Mouse (Mus musculus) neural tube, embryonic 14.5 days (tissue): ENCODE data around the gene Zfp622. TPM values are rescaled to one million over a fixed set of nuclear protein-coding genes. Genes with fewer than 3 reads are reported as not detected.
"Not testable (repeated sequence)": the region's sequence is repeated elsewhere in the genome, so short reads cannot be mapped to it uniquely, and the experiment has no call there.

Source experiments
- ATAC-seq: fragments of 200-750 bp; cut with Nextera tagmentation; 2 replicates; pipeline ENCODE4 v1.8.0; 2017; ENCODE audit warnings: low read depth, mild to moderate bottlenecking, moderate TSS enrichment, moderate library complexity
- H3K27ac ChIP-seq: fragments of 300-500 bp; sonication (generic); 2 replicates; pipeline ENCODE4 v1.5.1; 2014; ENCODE audit warnings: low read depth, mild to moderate bottlenecking, control low read depth, low read length, moderate library complexity, mixed read lengths
- H3K27me3 ChIP-seq: fragments of 300-500 bp; sonication (generic); 2 replicates; pipeline ENCODE4 v1.6.1; 2014; ENCODE audit warnings: low read length; ENCODE audit not compliant: control insufficient read depth, insufficient read depth
- H3K36me3 ChIP-seq: fragments of 300-500 bp; sonication (generic); 2 replicates; pipeline ENCODE4 v1.6.1; 2014; ENCODE audit warnings: low read length, mixed read lengths; ENCODE audit not compliant: control insufficient read depth, insufficient read depth
- H3K4me1 ChIP-seq: fragments of 300-500 bp; sonication (generic); 2 replicates; pipeline ENCODE4 v1.6.1; 2014; ENCODE audit warnings: low read length; ENCODE audit not compliant: control insufficient read depth, insufficient read depth
- H3K4me2 ChIP-seq: fragments of 300-500 bp; sonication (generic); 2 replicates; pipeline ENCODE4 v1.6.1; 2014; ENCODE audit warnings: mild to moderate bottlenecking, low read depth, low read length, control low read depth
- H3K4me3 ChIP-seq: fragments of 300-500 bp; sonication (generic); 2 replicates; pipeline ENCODE4 v1.5.1; 2014; ENCODE audit warnings: low read depth, low read length, control low read depth, mixed read lengths
- H3K9ac ChIP-seq: fragments of 300-500 bp; sonication (generic); replicated peaks from 2 replicates; pipeline ENCODE4 v1.6.1; 2014; ENCODE audit warnings: low read depth, mild to moderate bottlenecking, control low read depth, low read length, mixed read lengths
- H3K9me3 ChIP-seq: fragments of 300-500 bp; sonication (generic); 2 replicates; pipeline ENCODE4 v1.6.1; 2016; ENCODE audit warnings: low read length; ENCODE audit not compliant: control insufficient read depth
- WGBS: fragments of 180-500 bp; shearing (Covaris S2); extraction: QIAGEN DNeasy Blood & Tissue Kit; methylation state at CpG from one replicate; pipeline ENCODE4 v1.1.7; 2014; 5-methylcytosine and 5-hydroxymethylcytosine counted together
- polyA plus RNA-seq: library from polyadenylated mRNA; unstranded; fragments of >200 nt; fragmentation: Nextera tagmentation; extraction: Ambion mirVana; gene quantifications from 2 replicates; pipeline ENCODE4 v1.2.1, GENCODE M21; 2014

The Zfp622 gene
- polyA plus RNA-seq, 1 experiment from 2014 or later: 41.2 TPM

- 30% methylated on average over 5 of the region's 5 CpGs for WGBS
- H3K9ac ChIP-seq: no peak overlapping the region
- H3K36me3 ChIP-seq: no peaks in the 10 kb centered on the region
- no peak overlapping the region for H3K27ac ChIP-seq
- H3K4me2 ChIP-seq: no peak overlapping the region
- no peak overlapping the region for H3K4me3 ChIP-seq
- H3K27me3 ChIP-seq: no peaks in the 10 kb centered on the region
- ATAC-seq: peak; percentile 89
- H3K9me3 ChIP-seq: no peaks in the 10 kb centered on the region
- no peaks in the 10 kb centered on the region for H3K4me1 ChIP-seq
Measured at GRCm38 (mm10) chr15:25959375-25959774, 24.8 kb upstream of the Zfp622 start.

- Histone ChIP-seq H3K4me2 (no peak overlapping the region), H3K27me3 (no peaks in the 10 kb centered on the region), H3K9me3 (no peaks in the 10 kb centered on the region), H3K4me1 (no peaks in the 10 kb centered on the region), H3K27ac (no peak overlapping the region), H3K9ac (no peak overlapping the region), H3K4me3 (no peak overlapping the region), H3K36me3 (no peaks in the 10 kb centered on the region)
- 87% methylated on average over 5 of the region's 5 CpGs for WGBS
- no peak for ATAC-seq
Measured at GRCm38 (mm10) chr15:25960231-25960630, 23.9 kb upstream of the Zfp622 start.

- Histone ChIP-seq H3K27me3 (no peaks in the 10 kb centered on the region), H3K4me2 (no peak overlapping the region), H3K27ac (no peak overlapping the region), H3K9me3 (no peaks in the 10 kb centered on the region), H3K36me3 (no peaks in the 10 kb centered on the region), H3K4me1 (no peaks in the 10 kb centered on the region), H3K9ac (no peak overlapping the region), H3K4me3 (no peak overlapping the region)
- WGBS: 62% methylated on average over 6 of the region's 6 CpGs
- no peak for ATAC-seq
Measured at GRCm38 (mm10) chr15:25966220-25966774, 17.9 kb upstream of the Zfp622 start.

GRCm38 (mm10) chr15:25971596-25971995 is 12.6 kb upstream of the Zfp622 start:
- 87% methylated on average over 9 of the region's 9 CpGs for WGBS
- no peak overlapping the region for H3K4me2 ChIP-seq
- no peak overlapping the region for H3K4me3 ChIP-seq
- H3K27me3 ChIP-seq: no peaks in the 10 kb centered on the region
- no peaks in the 10 kb centered on the region for H3K36me3 ChIP-seq
- H3K9me3 ChIP-seq: no peaks in the 10 kb centered on the region
- H3K27ac ChIP-seq: no peak overlapping the region
- no peak for ATAC-seq
- H3K9ac ChIP-seq: no peak overlapping the region
- no peaks in the 10 kb centered on the region for H3K4me1 ChIP-seq

- no peaks in the 10 kb centered on the region for H3K9me3 ChIP-seq
- H3K4me3 ChIP-seq: no peak overlapping the region
- 90% methylated on average over 5 of the region's 5 CpGs for WGBS
- H3K27me3 ChIP-seq: no peaks in the 10 kb centered on the region
- H3K4me1 ChIP-seq: no peaks in the 10 kb centered on the region
- no peak overlapping the region for H3K9ac ChIP-seq
- ATAC-seq: no peak
- no peak overlapping the region for H3K27ac ChIP-seq
- no peak overlapping the region for H3K4me2 ChIP-seq
- no peaks in the 10 kb centered on the region for H3K36me3 ChIP-seq
Measured at GRCm38 (mm10) chr15:25972758-25973157, 11.4 kb upstream of the Zfp622 start.

- Histone ChIP-seq H3K4me3 (no peak overlapping the region), H3K27ac (no peak overlapping the region), H3K9me3 (no peaks in the 10 kb centered on the region), H3K9ac (no peak overlapping the region), H3K4me2 (no peak overlapping the region), H3K36me3 (no peaks in the 10 kb centered on the region), H3K27me3 (no peaks in the 10 kb centered on the region), H3K4me1 (no peaks in the 10 kb centered on the region)
- ATAC-seq: no peak
- WGBS: 95% methylated on average over 4 of the region's 4 CpGs
Measured at GRCm38 (mm10) chr15:25974352-25974751, 9.8 kb upstream of the Zfp622 start.

GRCm38 (mm10) chr15:25975810-25976209 is 8.4 kb upstream of the Zfp622 start:
- no peaks in the 10 kb centered on the region for H3K36me3 ChIP-seq
- H3K9ac ChIP-seq: no peak overlapping the region
- no peaks in the 10 kb centered on the region for H3K4me1 ChIP-seq
- 93% methylated on average over 6 of the region's 6 CpGs for WGBS
- no peak for ATAC-seq
- no peaks in the 10 kb centered on the region for H3K27me3 ChIP-seq
- no peak overlapping the region for H3K4me2 ChIP-seq
- no peak overlapping the region for H3K4me3 ChIP-seq
- no peak overlapping the region for H3K27ac ChIP-seq
- H3K9me3 ChIP-seq: no peaks in the 10 kb centered on the region

GRCm38 (mm10) chr15:25983614-25984013 is 552 bp upstream of the Zfp622 start:
- Histone ChIP-seq H3K4me1 (peaks cover 16% of the 10 kb centered on the region), H3K4me2 (peak overlapping the region; percentile 78), H3K9ac (peak overlapping the region; percentile 63), H3K27ac (peak overlapping the region; percentile 89), H3K4me3 (peak overlapping the region; percentile 96)
- peak; percentile 57 for ATAC-seq
- H3K27me3 ChIP-seq, H3K36me3 ChIP-seq, H3K9me3 ChIP-seq: not testable (repeated sequence)
- 19% methylated on average over 6 of the region's 6 CpGs for WGBS

DNA sequence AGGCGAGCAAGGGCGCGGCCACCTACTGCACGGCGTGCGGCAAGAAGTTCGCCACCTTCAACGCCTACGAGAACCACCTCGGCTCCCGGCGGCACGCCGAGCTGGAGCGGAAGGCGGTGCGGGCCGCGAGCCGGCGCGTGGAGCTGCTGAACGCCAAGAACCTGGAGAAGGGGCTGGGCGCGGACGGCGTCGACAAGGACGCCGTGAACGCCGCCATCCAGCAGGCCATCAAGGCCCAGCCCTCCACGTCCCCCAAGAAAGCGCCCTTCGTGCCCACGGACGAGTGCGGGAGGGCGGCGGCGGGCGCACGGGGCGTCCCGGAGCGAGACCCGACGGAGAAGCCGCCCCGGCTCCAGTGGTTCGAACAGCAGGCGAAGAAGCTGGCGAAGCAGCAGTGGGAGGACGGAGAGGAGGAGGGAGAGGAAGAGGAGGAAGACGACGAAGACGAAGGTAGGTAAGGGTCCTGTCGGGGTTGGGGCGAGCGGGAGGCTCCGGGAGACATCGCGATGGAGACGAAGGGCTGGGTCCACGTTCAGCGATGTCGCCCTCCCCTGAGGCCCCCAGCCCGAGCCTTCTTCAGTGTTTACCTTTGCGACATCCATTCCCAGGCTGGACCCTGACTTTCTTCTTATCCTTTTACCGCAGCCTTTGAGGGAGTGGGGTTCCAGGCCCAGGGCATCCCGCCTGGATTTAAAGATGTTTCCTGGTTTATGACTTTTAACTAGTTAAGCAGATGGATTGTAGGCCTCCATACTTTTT is 747 bp downstream of the Zfp622 start:
- ATAC-seq: peak; percentile 30; the same call in 1 of the 2 replicates
- Histone ChIP-seq H3K4me1 (peaks cover 16% of the 10 kb centered on the region), H3K27ac (peak overlapping the region; percentile 85), H3K27me3 (no peaks in the 10 kb centered on the region), H3K9me3 (no peaks in the 10 kb centered on the region), H3K36me3 (no peaks in the 10 kb centered on the region; the same call in 1 of the 2 replicates), H3K9ac (peak overlapping the region; percentile 87), H3K4me2 (peak overlapping the region; percentile 78), H3K4me3 (peak overlapping the region; percentile 96)
- under 1% methylated on average over 69 of the region's 71 CpGs for WGBS
